Mouse (Mus musculus): ENCODE data around the gene Shc1.

- TF ChIP-seq CTCF (IDR thresholded peaks at IDR 0.05; ENCODE audit: extremely low read depth, insufficient read length, insufficient replicate concordance, low read depth, low read length) (no peak), POLR2A (IDR thresholded peaks at IDR 0.05; ENCODE audit: low read depth, low read length) (no peak)
These were observed 7.6 kb downstream of the Shc1 start for GRCm38 (mm10) chr3:89425876-89426275.

Measured in small intestine, adult 2 months (tissue).